Mouse (Mus musculus) neural tube, embryonic 14.5 days (tissue): ENCODE measurements at regions not wholly inside any gene's neighbourhood (a gene's known extent, or its start where the extent isn't known, plus 50 kb on each side); places are given as distances from the start of the nearest gene placed in this dataset.
"Not testable (repeated sequence)": the region's sequence is repeated elsewhere in the genome, so short reads cannot be mapped to it uniquely, and the experiment has no call there.

Experiments used
- ATAC-seq: fragments of 200-750 bp; cut with Nextera tagmentation; 2 replicates; pipeline ENCODE4 v1.8.0; 2017; ENCODE audit warnings: low read depth, mild to moderate bottlenecking, moderate TSS enrichment, moderate library complexity
- H3K27ac ChIP-seq: fragments of 300-500 bp; sonication (generic); 2 replicates; pipeline ENCODE4 v1.5.1; 2014; ENCODE audit warnings: low read depth, mild to moderate bottlenecking, control low read depth, low read length, moderate library complexity, mixed read lengths
- H3K27me3 ChIP-seq: fragments of 300-500 bp; sonication (generic); 2 replicates; pipeline ENCODE4 v1.6.1; 2014; ENCODE audit warnings: low read length; ENCODE audit not compliant: control insufficient read depth, insufficient read depth
- H3K36me3 ChIP-seq: fragments of 300-500 bp; sonication (generic); 2 replicates; pipeline ENCODE4 v1.6.1; 2014; ENCODE audit warnings: low read length, mixed read lengths; ENCODE audit not compliant: control insufficient read depth, insufficient read depth
- H3K4me1 ChIP-seq: fragments of 300-500 bp; sonication (generic); 2 replicates; pipeline ENCODE4 v1.6.1; 2014; ENCODE audit warnings: low read length; ENCODE audit not compliant: control insufficient read depth, insufficient read depth
- H3K4me2 ChIP-seq: fragments of 300-500 bp; sonication (generic); 2 replicates; pipeline ENCODE4 v1.6.1; 2014; ENCODE audit warnings: mild to moderate bottlenecking, low read depth, low read length, control low read depth
- H3K4me3 ChIP-seq: fragments of 300-500 bp; sonication (generic); 2 replicates; pipeline ENCODE4 v1.5.1; 2014; ENCODE audit warnings: low read depth, low read length, control low read depth, mixed read lengths
- H3K9ac ChIP-seq: fragments of 300-500 bp; sonication (generic); replicated peaks from 2 replicates; pipeline ENCODE4 v1.6.1; 2014; ENCODE audit warnings: low read depth, mild to moderate bottlenecking, control low read depth, low read length, mixed read lengths
- H3K9me3 ChIP-seq: fragments of 300-500 bp; sonication (generic); 2 replicates; pipeline ENCODE4 v1.6.1; 2016; ENCODE audit warnings: low read length; ENCODE audit not compliant: control insufficient read depth
- WGBS: fragments of 180-500 bp; shearing (Covaris S2); extraction: QIAGEN DNeasy Blood & Tissue Kit; methylation state at CpG from one replicate; pipeline ENCODE4 v1.1.7; 2014; 5-methylcytosine and 5-hydroxymethylcytosine counted together

DNA sequence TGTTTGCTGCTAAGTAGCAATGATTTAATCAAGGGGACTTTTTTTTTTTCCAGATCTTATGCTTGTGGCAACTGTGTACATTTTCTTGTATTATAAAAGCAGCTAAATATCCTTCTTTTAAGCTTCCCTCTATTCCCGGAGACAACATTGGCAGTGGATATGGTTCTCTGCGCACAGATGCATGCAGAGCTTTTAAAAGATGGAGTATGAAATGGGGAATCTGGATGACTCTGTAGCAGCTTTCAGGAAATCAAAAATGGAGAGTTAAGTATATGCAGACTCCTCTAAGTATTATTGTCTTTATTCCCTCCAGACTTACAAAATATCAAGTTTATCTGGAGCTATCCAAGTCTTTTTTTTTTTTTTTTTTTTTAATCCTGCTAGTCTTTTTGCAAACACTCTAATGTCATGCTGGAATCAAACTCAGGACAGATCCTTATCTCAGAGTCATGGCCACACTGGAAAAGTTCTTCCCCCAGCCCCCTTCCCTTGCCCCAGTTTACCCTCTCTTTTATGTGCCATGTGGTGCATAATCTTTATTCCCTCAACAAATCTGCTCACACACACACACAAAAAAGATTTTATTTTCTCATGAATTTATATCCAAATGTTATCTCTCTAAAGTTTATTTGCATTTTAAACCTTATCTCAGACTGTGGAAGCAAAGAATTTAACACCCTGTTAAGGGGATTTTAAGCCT, 1080.3 kb upstream of the Cdh6 start:
- ATAC-seq: no peak
- no peak overlapping the region for H3K9ac ChIP-seq
- 94% methylated on average over 2 of the region's 2 CpGs for WGBS

GRCm38 (mm10) chr15:14251773-14252172, 1078.3 kb upstream of the Cdh6 start:
- no peak for ATAC-seq
- no peaks in the 10 kb centered on the region for H3K4me1 ChIP-seq
- no peak overlapping the region for H3K9ac ChIP-seq
- no peak overlapping the region for H3K4me2 ChIP-seq
- no peaks in the 10 kb centered on the region for H3K36me3 ChIP-seq
- H3K27ac ChIP-seq: no peak overlapping the region
- H3K27me3 ChIP-seq: no peaks in the 10 kb centered on the region
- H3K4me3 ChIP-seq: no peak overlapping the region
- WGBS: 68% methylated on average over 2 of the region's 2 CpGs
- no peaks in the 10 kb centered on the region for H3K9me3 ChIP-seq

More for the DNA sequence above, 1080.3 kb upstream of the Cdh6 start:
- Histone ChIP-seq H3K4me3 (no peak overlapping the region), H3K36me3 (no peaks in the 10 kb centered on the region), H3K4me2 (no peak overlapping the region), H3K27ac (no peak overlapping the region), H3K27me3 (no peaks in the 10 kb centered on the region), H3K4me1 (no peaks in the 10 kb centered on the region), H3K9me3 (no peaks in the 10 kb centered on the region)

GRCm38 (mm10) chr15:14215236-14215635, 1041.8 kb upstream of the Cdh6 start:
- WGBS: 93% methylated on average over 8 of the region's 8 CpGs
- no peak overlapping the region for H3K4me2 ChIP-seq
- H3K9ac ChIP-seq: no peak overlapping the region

GRCm38 (mm10) chr15:14214726-14215125, 1041.3 kb upstream of the Cdh6 start:
- Histone ChIP-seq H3K9ac (no peak overlapping the region), H3K27me3 (no peaks in the 10 kb centered on the region), H3K4me3 (no peak overlapping the region), H3K36me3 (no peaks in the 10 kb centered on the region), H3K4me1 (no peaks in the 10 kb centered on the region), H3K9me3 (no peaks in the 10 kb centered on the region), H3K27ac (no peak overlapping the region), H3K4me2 (no peak overlapping the region)
- peak; percentile 41; the same call in 1 of the 2 replicates for ATAC-seq
- WGBS: 74% methylated on average over 1 of the region's 1 CpGs

More at GRCm38 (mm10) chr15:14215236-14215635, 1041.8 kb upstream of the Cdh6 start:
- Histone ChIP-seq H3K27me3 (no peaks in the 10 kb centered on the region), H3K9me3 (no peaks in the 10 kb centered on the region), H3K4me3 (no peak overlapping the region), H3K36me3 (no peaks in the 10 kb centered on the region), H3K4me1 (no peaks in the 10 kb centered on the region), H3K27ac (no peak overlapping the region)
- ATAC-seq: no peak

DNA sequence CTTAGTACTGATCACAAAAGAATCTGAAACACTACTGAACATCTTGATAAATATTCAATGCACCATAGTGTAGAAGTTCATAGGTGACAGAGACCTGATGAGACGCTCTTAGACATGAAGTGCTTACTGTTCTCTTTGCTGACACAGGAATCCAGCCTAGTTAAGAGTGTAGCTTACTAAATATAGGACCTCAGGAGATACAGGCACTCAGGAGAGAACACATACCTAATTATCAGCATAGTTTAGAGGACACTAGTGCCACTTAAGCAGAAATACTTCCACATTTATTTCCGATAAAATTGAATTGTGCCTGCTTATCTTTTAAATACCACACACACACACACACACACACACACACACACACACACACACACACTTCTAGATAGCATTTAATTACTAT, 1004.0 kb upstream of the Cdh6 start:
- Histone ChIP-seq H3K4me1 (no peaks in the 10 kb centered on the region), H3K36me3 (no peaks in the 10 kb centered on the region), H3K4me2 (no peak overlapping the region), H3K27ac (no peak overlapping the region), H3K4me3 (no peak overlapping the region), H3K9me3 (no peaks in the 10 kb centered on the region), H3K27me3 (no peaks in the 10 kb centered on the region), H3K9ac (no peak overlapping the region)
- WGBS: 89% methylated on average over 2 of the region's 2 CpGs
- ATAC-seq: no peak

- Histone ChIP-seq H3K4me3 (no peak overlapping the region), H3K27ac (no peak overlapping the region), H3K36me3 (no peaks in the 10 kb centered on the region), H3K9me3 (no peaks in the 10 kb centered on the region), H3K27me3 (no peaks in the 10 kb centered on the region), H3K4me1 (no peaks in the 10 kb centered on the region), H3K9ac (no peak overlapping the region), H3K4me2 (no peak overlapping the region)
- no peak for ATAC-seq
These were observed 963.9 kb upstream of the Cdh6 start for GRCm38 (mm10) chr15:14137402-14137801.

- Histone ChIP-seq H3K27me3 (no peaks in the 10 kb centered on the region), H3K9me3 (no peaks in the 10 kb centered on the region)
These were observed 950.4 kb upstream of the Cdh6 start for GRCm38 (mm10) chr15:14123829-14124228.

DNA sequence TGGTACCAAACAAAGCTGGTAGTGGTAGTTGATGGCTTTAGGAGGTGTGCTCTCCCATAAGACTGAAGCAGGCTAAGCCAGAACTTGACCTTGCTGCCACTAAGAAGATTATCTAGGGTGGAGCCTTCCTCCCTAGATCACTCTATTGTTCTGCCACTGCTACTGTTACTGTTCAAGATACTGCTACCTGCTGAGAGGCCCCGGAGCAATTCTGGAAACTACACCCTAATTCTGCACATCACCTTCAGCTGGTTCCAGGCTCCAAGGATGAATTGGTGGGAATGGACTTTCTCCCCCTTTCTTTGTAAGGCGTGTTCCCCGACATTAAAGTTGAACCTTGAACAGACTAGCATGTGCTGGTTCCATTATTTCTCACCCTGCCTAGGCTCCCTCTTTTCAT, 944.8 kb upstream of the Cdh6 start:
- ATAC-seq, H3K4me3 ChIP-seq, H3K27me3 ChIP-seq, H3K4me2 ChIP-seq, H3K27ac ChIP-seq, H3K4me1 ChIP-seq, H3K9ac ChIP-seq, H3K36me3 ChIP-seq, H3K9me3 ChIP-seq: not testable (repeated sequence)
- WGBS: 91% methylated on average over 3 of the region's 3 CpGs

More at GRCm38 (mm10) chr15:14123829-14124228, 950.4 kb upstream of the Cdh6 start:
- H3K4me2 ChIP-seq: no peak overlapping the region
- no peaks in the 10 kb centered on the region for H3K4me1 ChIP-seq
- ATAC-seq: no peak
- no peak overlapping the region for H3K27ac ChIP-seq
- no peak overlapping the region for H3K9ac ChIP-seq
- H3K36me3 ChIP-seq: no peaks in the 10 kb centered on the region
- WGBS: 86% methylated on average over 4 of the region's 4 CpGs
- no peak overlapping the region for H3K4me3 ChIP-seq

GRCm38 (mm10) chr15:14101757-14102156, 928.3 kb upstream of the Cdh6 start:
- no peak overlapping the region for H3K9ac ChIP-seq
- H3K36me3 ChIP-seq: no peaks in the 10 kb centered on the region
- no peak overlapping the region for H3K27ac ChIP-seq
- WGBS: 6% methylated on average over 1 of the region's 1 CpGs
- H3K4me3 ChIP-seq: no peak overlapping the region
- peak; percentile 81 for ATAC-seq
- H3K9me3 ChIP-seq: no peaks in the 10 kb centered on the region
- no peak overlapping the region for H3K4me2 ChIP-seq
- H3K4me1 ChIP-seq: no peaks in the 10 kb centered on the region
- H3K27me3 ChIP-seq: no peaks in the 10 kb centered on the region
